Mouse (Mus musculus) erythroblast, embryonic 14.5 days (primary cell): ENCODE measurements at regions not wholly inside any gene's neighbourhood (a gene's known extent, or its start where the extent isn't known, plus 50 kb on each side); places are given as distances from the start of the nearest gene placed in this dataset.

Experiments used
- GATA1 ChIP-seq: IDR thresholded peaks from 2 replicates; pipeline ENCODE4 v1.6.1; 2012; ENCODE audit warnings: low read length, inconsistent platforms, mixed read lengths
- TAL1 ChIP-seq: IDR thresholded peaks from 3 replicates; pipeline ENCODE4 v1.6.1; 2012; ENCODE audit warnings: low read length, inconsistent platforms, mixed read lengths

GRCm38 (mm10) chr4:45682746-45683145, 116.1 kb upstream of the Aldh1b1 start:
- TF ChIP-seq GATA1 (no peak), TAL1 (no peak)
